Mouse (Mus musculus) cerebellum, adult 9-10 months (tissue): ENCODE measurements at regions not wholly inside any gene's neighbourhood (a gene's known extent, or its start where the extent isn't known, plus 50 kb on each side); places are given as distances from the start of the nearest gene placed in this dataset.

Experiments
- DNase-seq: peaks from one replicate; pipeline ENCODE4 v3.0.0; 2022

DNA sequence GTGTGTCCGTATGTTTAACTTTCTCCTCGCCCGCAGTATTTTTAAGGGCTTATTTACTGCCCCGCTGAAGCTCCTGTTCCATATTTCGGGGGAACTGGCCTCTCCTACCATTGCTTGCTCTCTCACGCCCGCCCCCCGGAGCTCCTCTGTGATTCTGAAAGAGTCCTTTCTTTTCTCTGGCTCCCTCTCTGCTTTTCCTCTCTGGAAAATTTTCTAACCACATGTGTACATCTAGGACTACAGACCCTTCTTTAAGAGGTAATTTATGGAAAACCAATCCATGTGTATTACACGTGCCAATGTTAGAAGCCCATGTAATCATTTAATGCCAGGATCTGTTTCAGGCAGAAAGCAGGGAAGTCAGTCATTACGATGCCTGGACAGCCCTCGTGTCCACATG lies 106.6 kb upstream of the Oxgr1 start:
- DNase-seq, result no peak

DNA sequence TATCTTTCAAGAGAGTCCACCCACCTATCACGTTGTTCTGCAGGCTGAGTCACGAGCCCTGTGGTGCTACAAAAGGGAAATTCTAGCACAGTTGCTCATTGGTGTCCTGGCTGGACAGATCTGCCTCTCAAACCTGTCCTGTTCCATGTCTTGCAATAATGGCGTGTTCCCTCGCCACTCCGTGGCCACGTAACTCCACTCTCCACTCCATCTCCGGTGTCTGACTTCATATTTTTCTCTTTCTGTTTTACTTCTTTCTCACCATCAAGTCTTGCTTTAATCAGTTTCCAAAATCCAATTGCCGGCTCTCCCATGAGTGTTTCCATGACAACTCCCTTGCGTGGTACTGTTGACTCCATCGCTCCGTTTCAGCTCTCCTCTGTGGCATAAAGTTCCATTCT lies 107.1 kb upstream of the Oxgr1 start:
- no peak for DNase-seq

DNA sequence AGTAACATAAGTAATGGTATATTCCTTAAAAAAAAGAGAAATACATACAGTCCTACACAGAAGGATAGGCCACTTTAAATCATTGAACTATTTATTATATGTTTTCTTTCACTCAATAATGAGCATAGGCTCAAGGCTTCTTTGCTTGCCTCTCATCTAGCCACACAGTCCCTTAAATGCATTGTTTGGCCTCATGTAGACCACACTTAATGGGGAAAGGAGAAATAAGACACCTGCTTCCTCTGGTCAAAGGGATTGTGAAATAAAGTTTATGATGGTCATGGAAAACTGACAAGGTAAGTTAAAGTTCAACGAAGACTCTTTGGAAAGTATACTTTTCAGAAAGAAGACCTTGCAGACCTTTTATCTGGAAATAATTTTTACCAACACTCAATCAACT lies 108.4 kb upstream of the Oxgr1 start:
- no peak for DNase-seq

DNA sequence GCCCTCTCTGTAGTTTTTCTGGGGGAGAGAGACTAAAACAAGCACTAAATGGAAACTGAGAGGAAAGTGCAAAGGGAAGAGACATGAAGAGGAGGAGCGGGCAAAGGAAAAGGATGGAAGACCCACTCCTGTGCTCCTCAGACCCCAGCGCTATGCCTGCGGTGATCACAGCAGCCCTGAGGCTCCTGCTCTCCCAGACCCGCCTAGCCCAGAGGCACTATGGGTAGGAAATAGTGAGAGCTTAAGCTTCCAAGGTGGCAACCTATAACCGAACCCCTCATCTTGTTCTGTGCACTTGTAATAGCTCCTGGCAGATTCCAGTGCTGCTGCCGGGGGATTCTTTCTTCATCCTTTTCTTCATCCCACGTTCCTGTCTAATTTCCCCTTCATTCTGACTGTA lies 112.2 kb upstream of the Oxgr1 start:
- DNase-seq, result no peak

DNA sequence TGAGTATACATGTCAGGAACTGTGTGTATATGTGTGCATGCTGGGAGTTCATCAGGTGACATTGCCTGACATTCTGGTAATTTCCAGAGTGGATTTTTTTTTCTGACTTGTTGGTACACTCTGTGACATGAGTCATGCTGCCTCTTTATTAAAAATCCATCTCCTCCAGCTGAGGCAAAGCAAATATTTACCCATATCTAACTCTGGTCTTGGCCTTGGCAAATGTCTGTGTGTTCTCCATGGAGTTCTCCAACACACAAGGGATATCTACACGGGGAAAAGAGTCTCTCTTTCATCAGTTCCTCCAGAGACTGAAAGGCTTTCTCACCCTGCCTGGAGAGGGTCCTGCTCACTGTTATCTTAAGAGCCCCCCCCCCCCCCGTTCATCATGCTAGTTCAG lies 111.3 kb upstream of the Mbnl2 start:
- DNase-seq, result no peak

DNA sequence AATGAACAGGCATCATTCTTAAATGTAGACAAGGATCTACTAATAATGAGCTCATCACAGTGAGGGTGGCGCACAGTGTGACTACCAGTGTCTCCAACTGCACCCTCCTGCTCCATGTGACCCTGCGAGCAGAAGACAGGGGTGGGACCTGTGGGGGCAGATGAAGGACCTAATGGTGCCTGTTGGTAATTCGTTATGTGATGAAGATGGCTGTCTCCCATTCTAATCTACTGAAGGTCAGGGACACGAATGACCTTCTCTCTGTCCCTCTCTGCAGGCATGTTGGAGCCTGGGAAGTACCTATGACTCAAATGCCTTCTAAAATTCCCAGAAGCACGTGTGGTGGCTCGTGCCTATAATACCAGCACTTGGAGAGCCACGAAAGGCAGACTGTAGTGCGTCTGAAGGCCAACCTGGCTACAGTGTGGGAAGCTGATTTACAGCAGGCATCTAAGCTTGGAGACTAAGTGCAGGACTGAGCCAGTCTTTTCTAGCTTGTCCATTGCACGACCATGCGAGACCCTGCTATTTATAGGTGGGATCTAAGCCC lies 109.9 kb upstream of the Mbnl2 start:
- no peak for DNase-seq

DNA sequence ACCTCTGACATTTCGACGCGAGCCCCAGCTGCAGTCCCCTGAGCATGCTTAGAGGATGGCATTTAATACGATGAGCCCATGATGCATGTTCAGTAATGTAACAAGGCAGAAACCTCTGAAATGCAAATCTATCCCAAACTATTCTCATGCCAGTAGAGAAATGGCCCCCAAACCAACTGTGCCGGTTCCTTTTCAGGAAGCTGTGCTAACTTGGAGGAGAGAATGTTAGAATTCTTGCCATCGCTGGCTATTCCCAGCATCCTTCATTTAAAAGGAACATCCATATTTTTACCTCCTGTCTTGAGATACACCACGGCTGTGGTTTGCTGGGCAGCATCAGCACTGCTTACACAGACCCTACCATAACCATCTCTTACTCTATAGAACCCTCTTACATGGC lies 104.7 kb upstream of the Mbnl2 start:
- DNase-seq, result no peak

DNA sequence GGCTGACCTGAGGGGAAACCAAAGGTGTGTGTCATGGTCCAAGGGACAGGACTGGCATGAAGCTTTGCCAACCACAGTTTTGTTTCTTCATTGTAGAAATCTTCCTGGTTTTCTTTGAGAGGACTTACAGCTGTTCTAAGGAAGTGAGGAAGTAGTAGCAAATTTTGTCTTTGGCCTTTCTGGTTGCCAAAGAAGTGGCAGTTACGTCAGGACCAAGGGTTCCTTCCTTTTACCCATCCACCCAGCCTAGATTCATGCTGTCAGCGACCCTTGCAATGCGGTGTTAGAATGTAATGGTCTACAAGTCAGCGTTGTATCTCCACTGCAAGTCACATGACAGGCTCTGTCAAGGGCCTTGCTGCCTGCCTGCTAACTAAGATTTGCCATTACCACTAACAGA lies 103.4 kb upstream of the Mbnl2 start:
- no peak for DNase-seq

DNA sequence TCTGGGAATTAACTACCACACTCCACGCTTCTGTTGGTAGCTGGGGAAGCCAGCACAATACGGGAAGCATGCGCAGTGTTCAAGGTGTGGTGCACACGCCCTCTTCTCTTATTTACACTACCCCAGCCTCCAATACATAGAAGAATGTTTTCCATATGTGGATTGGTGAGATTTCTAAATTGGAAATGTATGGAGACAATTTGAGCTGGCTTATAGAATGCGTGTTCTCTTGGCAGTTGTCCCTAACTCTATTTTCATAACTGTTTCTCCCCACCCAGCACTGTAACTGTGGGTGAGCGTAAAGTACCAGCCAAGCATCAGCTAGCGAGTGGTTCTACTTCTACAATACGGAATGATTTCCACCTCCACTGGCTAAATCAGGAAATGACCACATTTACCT lies 102.6 kb upstream of the Mbnl2 start:
- DNase-seq, result no peak

DNA sequence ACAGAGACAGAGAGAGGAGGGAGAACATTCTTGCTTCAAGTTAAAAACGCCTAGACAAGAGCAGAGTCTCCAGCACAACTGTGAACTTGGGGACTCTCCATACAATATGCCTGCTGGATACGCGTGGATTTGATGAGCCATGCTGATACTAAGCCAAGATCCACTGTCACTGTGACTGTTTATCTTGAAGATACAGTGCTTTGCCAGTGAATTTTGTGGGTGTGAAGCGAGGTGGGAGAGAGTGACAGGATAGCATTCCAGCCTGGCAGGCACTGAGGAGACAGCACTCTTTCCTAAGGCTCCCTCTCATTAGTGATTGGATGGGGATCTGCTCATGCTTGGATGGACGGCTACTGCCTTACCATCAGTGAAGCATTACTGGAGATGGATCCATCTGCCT lies 100.9 kb upstream of the Mbnl2 start:
- no peak for DNase-seq

DNA sequence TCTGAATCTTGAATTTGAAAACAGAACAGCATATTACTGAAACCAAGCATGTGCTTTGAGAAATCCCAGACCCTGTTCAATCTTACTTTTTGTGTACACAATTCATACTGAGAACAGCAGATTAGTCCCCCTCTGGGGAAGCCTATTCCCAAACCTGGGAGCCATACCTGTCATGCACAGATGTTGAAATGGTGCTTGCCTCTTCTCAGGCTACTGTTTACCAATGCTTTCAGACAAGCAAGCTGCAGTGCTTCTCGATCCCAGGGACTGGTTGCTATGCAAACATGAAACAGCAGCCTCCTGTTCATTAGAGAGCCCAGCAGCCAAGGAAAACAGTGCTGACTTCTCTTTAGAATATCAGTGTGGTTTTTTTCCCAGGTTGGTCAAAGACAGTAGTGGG lies 80.3 kb upstream of the Mbnl2 start:
- DNase-seq, result no peak

DNA sequence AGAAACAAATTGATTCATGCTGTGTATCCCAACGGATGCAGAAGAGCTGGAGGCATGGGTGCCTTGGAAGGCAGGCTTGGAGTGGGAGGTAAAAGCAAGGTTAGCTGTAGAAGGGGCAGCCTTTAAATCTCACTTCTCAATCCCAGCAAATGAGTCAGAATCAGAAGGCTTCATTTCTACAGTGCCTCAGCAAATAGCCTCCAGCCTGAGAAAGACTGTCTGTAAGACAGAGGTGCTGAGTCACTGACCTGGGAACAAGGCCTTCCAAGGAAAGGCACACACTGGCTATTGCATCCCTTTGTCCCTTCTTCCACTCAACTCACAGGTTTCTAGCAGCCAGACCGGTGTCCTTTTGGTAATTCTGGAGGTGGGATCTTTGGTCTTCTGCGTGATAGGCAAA lies 63.7 kb upstream of the Mbnl2 start:
- DNase-seq, result no peak

DNA sequence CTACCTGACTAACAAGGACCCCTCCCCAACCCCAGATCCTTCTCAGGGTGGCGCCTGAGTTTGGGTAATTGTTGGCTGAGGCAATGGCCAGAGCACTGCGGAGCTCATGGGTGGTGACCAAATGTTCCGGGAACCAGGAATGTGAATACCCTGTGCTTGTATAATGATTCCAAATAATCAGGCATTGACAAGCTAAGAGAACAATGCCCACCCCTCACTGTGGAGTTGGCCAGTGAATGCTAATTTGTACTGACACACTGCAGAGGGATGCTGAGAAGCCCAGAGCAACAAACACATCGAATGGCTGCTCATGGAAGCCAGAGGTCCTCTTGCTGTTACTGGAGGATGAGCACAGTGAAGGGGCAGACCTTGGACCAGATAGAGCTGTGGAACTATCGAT lies 62.8 kb upstream of the Mbnl2 start:
- no peak for DNase-seq

DNA sequence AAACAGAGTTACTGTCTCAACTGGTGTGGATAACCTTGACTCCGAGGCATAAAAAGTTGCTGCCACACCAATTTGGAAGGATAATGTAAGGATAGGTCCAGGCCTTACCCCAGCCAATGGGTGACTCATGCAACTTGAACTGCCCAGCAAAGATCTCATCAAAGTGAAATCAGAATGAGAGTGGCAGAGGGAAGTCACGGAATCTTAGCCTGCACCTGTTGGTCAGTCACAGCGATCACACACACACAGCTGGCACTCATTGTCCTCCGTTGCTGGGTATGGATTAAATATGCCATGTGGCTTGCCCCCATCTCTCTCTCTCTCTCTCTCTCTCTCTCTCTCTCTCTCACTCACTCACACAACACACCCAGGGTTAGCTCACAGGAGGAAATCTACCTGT lies 56.2 kb upstream of the Mbnl2 start:
- no peak for DNase-seq

DNA sequence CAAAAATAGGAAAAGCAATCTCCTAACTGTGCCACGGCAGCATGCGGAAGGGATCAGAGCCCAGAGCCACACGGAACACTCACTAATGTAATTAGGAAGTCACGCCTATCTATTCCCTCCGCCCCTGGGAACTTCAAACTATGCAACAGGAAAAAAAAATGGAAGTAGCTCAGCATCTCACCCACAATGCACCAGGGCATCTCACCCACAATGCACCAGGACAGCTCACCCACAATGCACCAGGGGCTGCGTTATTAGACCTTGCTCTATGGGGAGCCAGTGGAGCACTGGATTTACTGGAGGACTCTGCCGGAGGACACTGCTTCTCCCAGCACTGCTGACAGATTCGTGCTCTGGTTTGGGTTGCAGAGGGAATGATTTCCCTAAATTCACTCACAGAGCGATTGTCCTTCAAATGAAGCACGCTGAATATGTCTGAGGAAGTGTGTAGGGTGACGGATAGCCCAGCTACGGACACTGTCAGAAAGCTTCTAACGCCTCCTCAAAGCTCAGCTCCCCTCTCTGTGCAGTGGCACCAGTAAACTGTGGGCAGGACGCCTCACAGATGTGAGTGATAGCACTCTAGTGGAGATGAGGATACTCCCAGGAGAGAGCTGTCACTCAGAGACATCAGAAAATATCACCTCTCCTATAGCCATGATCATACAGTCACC lies 51.8 kb upstream of the Mbnl2 start:
- no peak for DNase-seq

DNA sequence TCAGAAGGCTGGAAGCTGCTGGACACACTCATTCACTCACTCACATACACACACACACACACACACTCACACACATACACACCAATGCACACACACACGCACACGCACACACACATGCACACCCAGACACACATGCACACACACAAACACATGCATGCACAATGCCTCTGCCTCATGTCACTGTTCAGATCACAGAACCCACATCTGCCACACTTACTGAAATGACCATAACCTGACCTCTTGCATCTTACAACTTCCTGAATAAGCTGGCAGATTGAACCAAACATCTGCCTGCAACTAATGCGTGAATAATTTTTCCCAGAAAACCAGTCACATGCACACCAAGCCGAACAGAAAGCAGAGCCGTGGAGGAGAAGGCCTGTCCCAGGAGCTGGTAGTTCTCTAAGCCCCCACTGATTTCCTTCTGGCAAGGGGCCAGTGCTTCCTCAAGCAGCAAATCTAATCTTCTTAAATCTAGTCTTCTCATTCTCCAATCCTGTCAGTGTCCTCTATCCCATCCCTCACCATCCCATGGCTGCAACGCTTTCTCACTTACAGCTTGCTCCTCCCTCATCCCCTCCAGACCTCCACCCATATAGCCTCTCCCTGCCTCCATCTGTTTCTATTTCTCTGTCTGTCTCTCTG lies 51.1 kb upstream of the Mbnl2 start:
- no peak for DNase-seq

DNA sequence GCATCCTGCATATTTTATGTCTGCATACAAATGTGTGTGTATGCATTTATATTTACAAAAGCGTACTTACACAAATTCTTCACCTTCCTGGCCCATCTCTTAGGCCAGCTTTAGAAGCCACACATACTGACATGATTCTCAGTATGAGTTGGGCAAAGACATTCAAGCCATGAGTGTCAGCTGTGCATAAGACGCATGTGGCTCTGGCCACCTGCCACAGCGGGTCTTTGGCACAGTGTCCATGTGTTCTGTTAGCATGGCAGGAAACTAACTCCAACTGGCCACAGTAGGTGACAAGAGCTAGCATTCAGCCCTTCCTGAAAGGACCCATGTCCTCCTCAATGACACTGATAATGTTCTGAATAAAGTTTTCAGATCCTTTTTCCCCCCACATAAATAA lies 49.8 kb upstream of the Mbnl2 start:
- peak; percentile 11 for DNase-seq
